Comparison of ENCODE assay signal across 27 mouse cellular contexts in genomic region chr3:107488637-107489036, GRCm38 (mm10). TPM values are rescaled to one million over a fixed set of nuclear protein-coding genes. Genes with fewer than 3 reads are reported as not detected.
A peak's percentile ranks its signal among the peaks of the same experiment; 100 is the strongest.
DNase-seq lines count a peak whose midpoint lies in the region; ATAC-seq and TF ChIP-seq lines count a peak whose summit lies in the region.
"Had no signal": no experiment of that assay in that cellular context is flagged by ENCODE, and none has a peak within 500 bp of the region (broad histone marks: within the 10 kb centered on the region; RNA-seq: fewer than 3 reads in every experiment).

No protein-coding gene starts in this region.

- H3K27ac ChIP-seq in kidney, adult 2 months (ENCODE audit: insufficient read depth, low read depth, low read length), result no peak overlapping the region
- H3K27ac ChIP-seq in kidney, embryonic 14.5 days (ENCODE audit: low read depth, low read length), result no peak overlapping the region
- no peak overlapping the region for H3K27ac ChIP-seq in lung, embryonic 14.5 days (ENCODE audit: low read depth)
- H3K27ac ChIP-seq in stomach, postnatal 0 days (replicated peaks), result peak overlapping the region; percentile 61; the same call in 1 of the 2 replicates
- H3K27ac ChIP-seq in midbrain, embryonic 14.5 days (replicated peaks; ENCODE audit: low read depth, low read length), result no peak overlapping the region
- H3K27ac ChIP-seq: embryonic facial prominence, embryonic 13.5 days; hindbrain, embryonic 13.5 days; left cerebral cortex, adult 2 months; limb, embryonic 13.5 days; midbrain, embryonic 15.5 days had no signal

- H3K4me2 ChIP-seq in kidney, embryonic 14.5 days (replicated peaks; ENCODE audit: low read depth, low read length), result no peak overlapping the region
- no peak overlapping the region for H3K4me2 ChIP-seq in lung, embryonic 14.5 days
- H3K4me2 ChIP-seq in stomach, postnatal 0 days (replicated peaks; ENCODE audit: low read depth), result no peak overlapping the region
- no peak overlapping the region for H3K4me2 ChIP-seq in midbrain, embryonic 14.5 days (ENCODE audit: low read length)
- H3K4me2 ChIP-seq: embryonic facial prominence, embryonic 13.5 days; hindbrain, embryonic 13.5 days; limb, embryonic 13.5 days; liver, embryonic 11.5 days; midbrain, embryonic 15.5 days had no signal

- no peak overlapping the region for H3K9ac ChIP-seq in kidney, embryonic 14.5 days (ENCODE audit: low read depth, low read length)
- H3K9ac ChIP-seq in lung, embryonic 14.5 days, result no peak overlapping the region
- no peak overlapping the region for H3K9ac ChIP-seq in stomach, postnatal 0 days (ENCODE audit: low read length)
- H3K9ac ChIP-seq in midbrain, embryonic 14.5 days (replicated peaks; ENCODE audit: low read length), result no peak overlapping the region
- H3K9ac ChIP-seq: embryonic facial prominence, embryonic 13.5 days; hindbrain, embryonic 13.5 days; limb, embryonic 13.5 days; midbrain, embryonic 15.5 days had no signal

- H3K9me3 ChIP-seq in kidney, embryonic 14.5 days (ENCODE audit: control insufficient read depth, low read length), result no peaks in the 10 kb centered on the region
- H3K9me3 ChIP-seq in lung, embryonic 14.5 days (ENCODE audit: low read depth, low read length), result no peaks in the 10 kb centered on the region
- no peaks in the 10 kb centered on the region for H3K9me3 ChIP-seq in stomach, postnatal 0 days (ENCODE audit: control insufficient read depth, low read length)
- H3K9me3 ChIP-seq in midbrain, embryonic 14.5 days (ENCODE audit: control insufficient read depth, low read length), result no peaks in the 10 kb centered on the region
- H3K9me3 ChIP-seq: embryonic facial prominence, embryonic 13.5 days; hindbrain, embryonic 13.5 days; limb, embryonic 13.5 days; midbrain, embryonic 15.5 days had no signal

- no peak for TF ChIP-seq POLR2A in kidney, adult 2 months (IDR thresholded peaks at IDR 0.05; ENCODE audit: low read depth, low read length)

- H3K27me3 ChIP-seq in kidney, adult 2 months (replicated peaks; ENCODE audit: control insufficient read depth, insufficient read depth, low read length), result no peaks in the 10 kb centered on the region
- no peaks in the 10 kb centered on the region for H3K27me3 ChIP-seq in kidney, embryonic 14.5 days (ENCODE audit: control insufficient read depth, insufficient read depth, low read length)
- H3K27me3 ChIP-seq in lung, embryonic 14.5 days (ENCODE audit: insufficient read depth, low read length), result no peaks in the 10 kb centered on the region
- no peaks in the 10 kb centered on the region for H3K27me3 ChIP-seq in stomach, postnatal 0 days (ENCODE audit: control insufficient read depth, insufficient read depth, low read length)
- H3K27me3 ChIP-seq in midbrain, embryonic 14.5 days (ENCODE audit: control insufficient read depth, insufficient read depth, low read length), result no peaks in the 10 kb centered on the region
- H3K27me3 ChIP-seq: embryonic facial prominence, embryonic 13.5 days; hindbrain, embryonic 13.5 days; limb, embryonic 13.5 days; midbrain, embryonic 15.5 days had no signal

- WGBS in kidney, adult 2 months, result 35% methylated on average over 4 of the region's 4 CpGs
- 46% methylated on average over 4 of the region's 4 CpGs for WGBS in kidney, embryonic 14.5 days
- WGBS in lung, embryonic 14.5 days, result 39% methylated on average over 4 of the region's 4 CpGs
- WGBS in stomach, postnatal 0 days, result 36% methylated on average over 4 of the region's 4 CpGs
- 79% methylated on average over 4 of the region's 4 CpGs for WGBS in midbrain, embryonic 14.5 days

- H3K4me3 ChIP-seq in kidney, adult 2 months (ENCODE audit: insufficient read depth, low read depth, low read length), result no peak overlapping the region
- no peak overlapping the region for H3K4me3 ChIP-seq in kidney, embryonic 14.5 days (ENCODE audit: low read length)
- no peak overlapping the region for H3K4me3 ChIP-seq in lung, embryonic 14.5 days (ENCODE audit: low read depth, low read length)
- H3K4me3 ChIP-seq in stomach, postnatal 0 days (ENCODE audit: low read depth, low read length), result no peak overlapping the region
- H3K4me3 ChIP-seq in midbrain, embryonic 14.5 days (replicated peaks; ENCODE audit: low read depth, low read length), result no peak overlapping the region
- H3K4me3 ChIP-seq: embryonic facial prominence, embryonic 13.5 days; erythroblast, embryonic 14.5 days; hindbrain, embryonic 13.5 days; left cerebral cortex, adult 2 months; limb, embryonic 13.5 days; midbrain, embryonic 15.5 days had no signal

- no peak for ATAC-seq in kidney, embryonic 14.5 days (ENCODE audit: low FRiP score, low TSS enrichment)
- no peak for ATAC-seq in lung, embryonic 14.5 days (ENCODE audit: insufficient read depth)
- peak; percentile 82 for ATAC-seq in stomach, postnatal 0 days (ENCODE audit: low FRiP score, low TSS enrichment)
- ATAC-seq in midbrain, embryonic 14.5 days (ENCODE audit: low FRiP score, low TSS enrichment), result no peak
- ATAC-seq: forebrain, embryonic 16.5 days; midbrain, embryonic 15.5 days had no signal

- no peak for TF ChIP-seq CTCF in kidney, adult 2 months (conservative IDR thresholded peaks at IDR 0.05; ENCODE audit: insufficient read depth, insufficient read length, low read depth, low read length)
- TF ChIP-seq CTCF in lung, embryonic 14.5 days (IDR thresholded peaks at IDR 0.05; ENCODE audit: low read depth), result no peak
- TF ChIP-seq CTCF in stomach, postnatal 0 days (IDR thresholded peaks at IDR 0.05; ENCODE audit: low read depth), result no peak

- no peaks in the 10 kb centered on the region; the same call in 1 of the 2 replicates for H3K4me1 ChIP-seq in kidney, adult 2 months (ENCODE audit: control insufficient read depth, insufficient read depth, low read length)
- H3K4me1 ChIP-seq in kidney, embryonic 14.5 days (ENCODE audit: control insufficient read depth, insufficient read depth, low read length), result peaks cover 4% of the 10 kb centered on the region; the same call in 1 of the 2 replicates
- 0 out of 2 replicates have a peak, but pooled peaks cover 4% of the 10 kb centered on the region for H3K4me1 ChIP-seq in lung, embryonic 14.5 days (ENCODE audit: insufficient read depth)
- H3K4me1 ChIP-seq in stomach, postnatal 0 days (replicated peaks; ENCODE audit: control insufficient read depth, insufficient read depth), result no peaks in the 10 kb centered on the region
- H3K4me1 ChIP-seq in midbrain, embryonic 14.5 days (ENCODE audit: control insufficient read depth, insufficient read depth, low read length), result peaks cover 8% of the 10 kb centered on the region

- DNase-seq in kidney, adult 2 months, result peak; percentile 7
- peak; percentile 18 for DNase-seq in lung, embryonic 14.5 days
- no peak for DNase-seq in lung, postnatal 4 days
- peak; percentile 58 for DNase-seq in brain, adult 2 months (ENCODE audit: low read depth, low spot score)
- DNase-seq in stomach, postnatal 0 days (ENCODE audit: low spot score), result no peak
- DNase-seq in midbrain, embryonic 14.5 days, result no peak
- DNase-seq: adrenal gland, postnatal 14 days; cerebellum, adult 18-20 months; cerebellum, postnatal 10 days; gastrocnemius, postnatal 10 days; heart, postnatal 4 days; kidney, adult 18-20 months; lung, postnatal 10 days; right cerebral cortex, postnatal 25 days; spleen, adult 18-20 months; thymus, adult 2 months; thymus, postnatal 36 days had no signal

- no peaks in the 10 kb centered on the region for H3K36me3 ChIP-seq in kidney, adult 2 months (ENCODE audit: control insufficient read depth, insufficient read depth, low read length)
- no peaks in the 10 kb centered on the region for H3K36me3 ChIP-seq in kidney, embryonic 14.5 days (ENCODE audit: control insufficient read depth, insufficient read depth, low read length)
- H3K36me3 ChIP-seq in lung, embryonic 14.5 days (ENCODE audit: insufficient read depth), result no peaks in the 10 kb centered on the region
- no peaks in the 10 kb centered on the region for H3K36me3 ChIP-seq in stomach, postnatal 0 days (ENCODE audit: control insufficient read depth, insufficient read depth, low read length)
- 0 out of 2 replicates have a peak, but pooled peaks cover 2% of the 10 kb centered on the region for H3K36me3 ChIP-seq in midbrain, embryonic 14.5 days (ENCODE audit: control insufficient read depth, insufficient read depth, low read length)

- no peak for TF ChIP-seq EP300 in stomach, postnatal 0 days (optimal IDR thresholded peaks at IDR 0.05)

RNA-seq across cellular contexts. Expression of gene Slc6a17, which starts 29.2 kb away (rescaled TPM):
- polyA plus RNA-seq in kidney, adult 2 months (2012; rRNA removed), result 16.0 and 19.2 TPM in 2 replicates
- 1.7 and 2.9 TPM in 2 replicates for polyA plus RNA-seq in kidney, embryonic 14.5 days (2014; fragmentation: Nextera tagmentation; extraction: Ambion mirVana)
- polyA plus RNA-seq in lung, embryonic 14.5 days (2014; fragmentation: Nextera tagmentation; extraction: Ambion mirVana), result 3.6 and 4.2 TPM in 2 replicates
- polyA plus RNA-seq in stomach, postnatal 0 days (2015; fragmentation: Nextera tagmentation; extraction: Ambion mirVana), result 1.7 and 2.1 TPM in 2 replicates
- 12.3 and 20.4 TPM in 2 replicates for polyA plus RNA-seq in midbrain, embryonic 14.5 days (2014; fragmentation: Nextera tagmentation; extraction: Ambion mirVana)
- polyA plus RNA-seq: erythroblast, embryonic 14.5 days had no signal

RNA-seq across cellular contexts. Expression of gene Kcnc4, which starts 29.3 kb away (rescaled TPM):
- polyA plus RNA-seq in kidney, adult 2 months (2012; rRNA removed), result 0.20 and 0.78 TPM in 2 replicates
- polyA plus RNA-seq in kidney, embryonic 14.5 days (2014; fragmentation: Nextera tagmentation; extraction: Ambion mirVana), result 0.16 TPM in 1 of 2 replicates, not detected in the other
- 0.07 and 0.18 TPM in 2 replicates for polyA plus RNA-seq in lung, embryonic 14.5 days (2014; fragmentation: Nextera tagmentation; extraction: Ambion mirVana)
- polyA plus RNA-seq in stomach, postnatal 0 days (2015; fragmentation: Nextera tagmentation; extraction: Ambion mirVana), result 0.12 and 0.17 TPM in 2 replicates
- 6.2 and 8.3 TPM in 2 replicates for polyA plus RNA-seq in midbrain, embryonic 14.5 days (2014; fragmentation: Nextera tagmentation; extraction: Ambion mirVana)
- polyA plus RNA-seq: C2C12; erythroblast, embryonic 14.5 days had no signal

Comparison
In these comparisons a context has a peak if more than half of its experiments do, and no peak if none do; other contexts are left out.
1. DNase-seq: peak in kidney, adult 2 months (single experiment), lung, embryonic 14.5 days (single experiment) and brain, adult 2 months (single experiment); none in lung, postnatal 4 days (0 of 2), stomach, postnatal 0 days (single experiment) and midbrain, embryonic 14.5 days (single experiment).